In the genomic region with DNA sequence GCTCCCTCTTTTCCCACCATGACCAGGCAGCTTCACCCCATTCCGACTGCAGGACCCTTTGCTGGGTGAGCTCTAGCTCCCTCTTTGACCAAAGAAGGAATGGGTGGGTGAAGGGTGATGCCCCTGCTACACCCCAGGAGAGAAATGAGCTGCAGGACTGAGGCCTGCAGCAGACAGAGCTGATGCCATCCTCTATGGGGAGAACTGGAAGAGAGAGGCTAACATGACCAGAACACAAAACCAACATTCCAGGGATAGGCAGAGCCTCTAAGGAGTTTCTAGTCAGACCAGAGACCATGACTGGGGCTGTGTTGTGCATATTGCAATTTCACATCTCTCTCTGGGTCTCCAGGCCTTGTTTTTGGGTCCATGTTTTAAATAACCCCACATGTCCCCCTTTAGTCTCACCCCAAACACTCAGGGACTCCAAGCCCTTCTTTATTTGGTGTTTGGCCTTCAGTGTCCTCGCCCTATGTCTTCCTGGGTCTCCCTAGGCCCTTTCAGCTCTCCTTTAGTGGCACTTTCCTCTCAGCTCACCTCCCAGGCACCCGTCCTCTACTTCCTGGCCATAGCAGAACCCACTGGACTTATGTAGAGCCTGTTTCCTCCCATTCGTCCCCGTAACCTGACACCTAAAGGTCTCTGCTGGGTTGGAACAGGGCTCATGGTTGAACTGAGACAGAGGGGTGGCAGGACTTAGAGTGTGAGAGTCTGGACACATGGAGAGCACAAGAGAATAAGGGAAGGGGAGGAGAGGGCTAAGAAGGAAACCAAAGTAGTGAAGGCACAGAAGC, we compare ENCODE assay signal across 10 mouse cellular contexts. TPM values are rescaled to one million over a fixed set of nuclear protein-coding genes. Genes with fewer than 3 reads are reported as not detected.
DNase-seq lines count a peak whose midpoint lies in the region; ATAC-seq and TF ChIP-seq lines count a peak whose summit lies in the region.
"Had no signal": no experiment of that assay in that cellular context is flagged by ENCODE, and none has a peak within 500 bp of the region (broad histone marks: within the 10 kb centered on the region; RNA-seq: fewer than 3 reads in every experiment).

No protein-coding gene starts in this region.

- peak overlapping the region; percentile 44 to 67; a peak in 3 of 4 replicates for H3K27ac ChIP-seq in heart, embryonic 14.5 days (replicated peaks in 1 of 2; ENCODE audit: control insufficient read depth in 1 of 2, insufficient read depth in 1 of 2, low read depth in 2 of 2, low read length in 2 of 2)
- peak overlapping the region; percentile 90 for H3K27ac ChIP-seq in embryonic facial prominence, embryonic 11.5 days (replicated peaks; ENCODE audit: low read depth, low read length)
- peak overlapping the region; percentile 91 for H3K27ac ChIP-seq in hindbrain, postnatal 0 days
- H3K27ac ChIP-seq in midbrain, postnatal 0 days (ENCODE audit: low read depth, low read length), result peak overlapping the region; percentile 97

- no peaks in the 10 kb centered on the region for H3K27me3 ChIP-seq in heart, embryonic 14.5 days (ENCODE audit: control insufficient read depth, insufficient read depth, low read length)
- no peaks in the 10 kb centered on the region for H3K27me3 ChIP-seq in embryonic facial prominence, embryonic 11.5 days (ENCODE audit: control insufficient read depth, insufficient read depth, low read length)
- H3K27me3 ChIP-seq in hindbrain, postnatal 0 days (ENCODE audit: insufficient read depth, low read length), result no peaks in the 10 kb centered on the region
- no peaks in the 10 kb centered on the region for H3K27me3 ChIP-seq in midbrain, postnatal 0 days (ENCODE audit: insufficient read depth, low read length)

- peaks cover 40 to 59% of the 10 kb centered on the region in 2 experiments for H3K4me1 ChIP-seq in heart, embryonic 14.5 days (ENCODE audit: control insufficient read depth in 2 of 2, insufficient read depth in 2 of 2, low read length in 2 of 2)
- H3K4me1 ChIP-seq in embryonic facial prominence, embryonic 11.5 days (ENCODE audit: control insufficient read depth, insufficient read depth, low read length), result peaks cover 29% of the 10 kb centered on the region
- peaks cover 44% of the 10 kb centered on the region for H3K4me1 ChIP-seq in hindbrain, postnatal 0 days (ENCODE audit: insufficient read depth, low read length)
- peaks cover 51% of the 10 kb centered on the region for H3K4me1 ChIP-seq in midbrain, postnatal 0 days (ENCODE audit: insufficient read depth, low read length)

- WGBS in heart, embryonic 14.5 days, result 38% methylated on average over 5 of the region's 5 CpGs
- WGBS in embryonic facial prominence, embryonic 11.5 days, result 15% methylated on average over 5 of the region's 5 CpGs
- WGBS in hindbrain, postnatal 0 days, result 38% methylated on average over 5 of the region's 5 CpGs
- 39% methylated on average over 5 of the region's 5 CpGs for WGBS in midbrain, postnatal 0 days

- TF ChIP-seq CTCF in hindbrain, postnatal 0 days (IDR thresholded peaks at IDR 0.05; ENCODE audit: low read depth), result no peak
- peak; percentile 19; the same call in 1 of the 2 replicates for TF ChIP-seq CTCF in midbrain, postnatal 0 days (IDR thresholded peaks at IDR 0.05)

- H3K4me3 ChIP-seq in heart, embryonic 14.5 days (ENCODE audit: control insufficient read depth in 1 of 2, insufficient read depth in 1 of 2, low read depth in 1 of 2, low read length in 2 of 2), result no peak overlapping the region
- no peak overlapping the region for H3K4me3 ChIP-seq in embryonic facial prominence, embryonic 11.5 days (ENCODE audit: low read depth, low read length)
- no peak overlapping the region for H3K4me3 ChIP-seq in hindbrain, postnatal 0 days (ENCODE audit: low read length)
- H3K4me3 ChIP-seq in midbrain, postnatal 0 days (ENCODE audit: low read depth, low read length), result no peak overlapping the region
- H3K4me3 ChIP-seq: layer of hippocampus, adult 2 months had no signal

- H3K36me3 ChIP-seq in heart, embryonic 14.5 days (ENCODE audit: control insufficient read depth, insufficient read depth, low read length), result peaks cover 25% of the 10 kb centered on the region
- no peaks in the 10 kb centered on the region for H3K36me3 ChIP-seq in embryonic facial prominence, embryonic 11.5 days (replicated peaks; ENCODE audit: control insufficient read depth, insufficient read depth, low read depth, low read length)
- H3K36me3 ChIP-seq in hindbrain, postnatal 0 days (ENCODE audit: insufficient read depth, low read length), result no peaks in the 10 kb centered on the region; the same call in 1 of the 2 replicates
- H3K36me3 ChIP-seq in midbrain, postnatal 0 days (ENCODE audit: insufficient read depth, low read length), result peaks cover 6% of the 10 kb centered on the region; the same call in 1 of the 2 replicates

- ATAC-seq in heart, embryonic 14.5 days (ENCODE audit: insufficient number of reproducible peaks, insufficient read depth, low FRiP score, low read depth), result no peak
- ATAC-seq in embryonic facial prominence, embryonic 11.5 days (replicated peaks; ENCODE audit: insufficient number of reproducible peaks, low FRiP score, low TSS enrichment, low read depth), result no peak
- no peak for ATAC-seq in hindbrain, postnatal 0 days
- ATAC-seq in midbrain, postnatal 0 days (ENCODE audit: low FRiP score), result no peak

- no peak overlapping the region for H3K4me2 ChIP-seq in heart, embryonic 14.5 days (ENCODE audit: low read length)
- H3K4me2 ChIP-seq in embryonic facial prominence, embryonic 11.5 days (ENCODE audit: low read depth, low read length), result no peak overlapping the region
- no peak overlapping the region for H3K4me2 ChIP-seq in hindbrain, postnatal 0 days (ENCODE audit: low read depth, low read length)
- H3K4me2 ChIP-seq in midbrain, postnatal 0 days (ENCODE audit: low read depth, low read length, poor library complexity, severe bottlenecking), result no peak overlapping the region

- DNase-seq in heart, postnatal 10 days, result no peak
- DNase-seq in embryonic facial prominence, embryonic 11.5 days (ENCODE audit: low spot score), result peak; percentile 35
- DNase-seq in hindbrain, postnatal 0 days (ENCODE audit: low spot score), result no peak
- no peak for DNase-seq in midbrain, postnatal 0 days (ENCODE audit: low spot score)
- DNase-seq in adrenal gland, postnatal 10 days, result no peak
- DNase-seq in right cerebral cortex, postnatal 36 days (ENCODE audit: low spot score in 2 of 2), result no peak
- no peak for DNase-seq in urinary bladder, postnatal 36 days (ENCODE audit: low spot score in 2 of 2)

- intact Hi-C loops in heart, postnatal 10 days (cut with DNase I), result no loop called here

- H3K9me3 ChIP-seq in heart, embryonic 14.5 days (ENCODE audit: control insufficient read depth, low read length), result no peaks in the 10 kb centered on the region
- no peaks in the 10 kb centered on the region for H3K9me3 ChIP-seq in embryonic facial prominence, embryonic 11.5 days (replicated peaks; ENCODE audit: control insufficient read depth, low read length)
- H3K9me3 ChIP-seq in hindbrain, postnatal 0 days (ENCODE audit: low read length), result no peaks in the 10 kb centered on the region
- no peaks in the 10 kb centered on the region for H3K9me3 ChIP-seq in midbrain, postnatal 0 days (ENCODE audit: low read length)

- peak overlapping the region; percentile 30; the same call in 1 of the 2 replicates for H3K9ac ChIP-seq in heart, embryonic 14.5 days (ENCODE audit: low read length)
- peak overlapping the region; percentile 29 for H3K9ac ChIP-seq in embryonic facial prominence, embryonic 11.5 days (replicated peaks; ENCODE audit: low read length)
- H3K9ac ChIP-seq in hindbrain, postnatal 0 days (replicated peaks; ENCODE audit: low read length), result no peak overlapping the region; the same call in 1 of the 2 replicates
- peak overlapping the region; percentile 34 for H3K9ac ChIP-seq in midbrain, postnatal 0 days (replicated peaks; ENCODE audit: low read length, poor library complexity, severe bottlenecking)

RNA-seq across cellular contexts. Expression of gene Gpr84, which starts 8.7 kb away (rescaled TPM):
- 0.11 and 0.24 TPM in 2 replicates for polyA plus RNA-seq in heart, embryonic 14.5 days (2014; fragmentation: Nextera tagmentation; extraction: Ambion mirVana)
- not detected for total RNA-seq in heart, postnatal 10 days (2021)
- polyA plus RNA-seq in embryonic facial prominence, embryonic 11.5 days (2014; fragmentation: Nextera tagmentation; extraction: Ambion mirVana), result not detected in 2 replicates
- 0.58 and 0.86 TPM in 2 replicates for total RNA-seq in hindbrain, postnatal 0 days (2014; rRNA removed)
- polyA plus RNA-seq in hindbrain, postnatal 0 days (2015; fragmentation: Nextera tagmentation; extraction: Ambion mirVana), result 0.30 and 0.37 TPM in 2 replicates
- total RNA-seq in midbrain, postnatal 0 days (2014; rRNA removed), result 0.27 TPM in 1 of 2 replicates, not detected in the other
- 0.29 and 0.37 TPM in 2 replicates for polyA plus RNA-seq in midbrain, postnatal 0 days (2015; fragmentation: Nextera tagmentation; extraction: Ambion mirVana)
- total RNA-seq in adrenal gland, postnatal 10 days (2021), result not detected
- total RNA-seq: adrenal gland, postnatal 4 days had no signal

RNA-seq across cellular contexts. Expression of gene Copz1, which starts 29.2 kb away (rescaled TPM):
- polyA plus RNA-seq in heart, embryonic 14.5 days (2014; fragmentation: Nextera tagmentation; extraction: Ambion mirVana), result 163 and 172 TPM in 2 replicates
- 10 to 100 TPM; 81.2 to 83.3 TPM for total RNA-seq in heart, postnatal 10 days (2021)
- 327 and 331 TPM in 2 replicates for polyA plus RNA-seq in embryonic facial prominence, embryonic 11.5 days (2014; fragmentation: Nextera tagmentation; extraction: Ambion mirVana)
- 149 and 155 TPM in 2 replicates for total RNA-seq in hindbrain, postnatal 0 days (2014; rRNA removed)
- 181 TPM in 2 replicates for polyA plus RNA-seq in hindbrain, postnatal 0 days (2015; fragmentation: Nextera tagmentation; extraction: Ambion mirVana)
- total RNA-seq in midbrain, postnatal 0 days (2014; rRNA removed), result 127 and 151 TPM in 2 replicates
- 178 and 184 TPM in 2 replicates for polyA plus RNA-seq in midbrain, postnatal 0 days (2015; fragmentation: Nextera tagmentation; extraction: Ambion mirVana)
- 100 to 1,000 TPM; 114 TPM for total RNA-seq in adrenal gland, postnatal 10 days (2021)

RNA-seq across cellular contexts. Expression of gene Zfp385a, which starts 38.1 kb away (rescaled TPM):
- polyA plus RNA-seq in heart, embryonic 14.5 days (2014; fragmentation: Nextera tagmentation; extraction: Ambion mirVana), result 8.1 and 9.1 TPM in 2 replicates
- 10 to 100 TPM; 24.3 to 26.2 TPM for total RNA-seq in heart, postnatal 10 days (2021)
- polyA plus RNA-seq in embryonic facial prominence, embryonic 11.5 days (2014; fragmentation: Nextera tagmentation; extraction: Ambion mirVana), result 12.2 and 16.6 TPM in 2 replicates
- total RNA-seq in hindbrain, postnatal 0 days (2014; rRNA removed), result 20.6 and 25.8 TPM in 2 replicates
- 19.8 and 23.1 TPM in 2 replicates for polyA plus RNA-seq in hindbrain, postnatal 0 days (2015; fragmentation: Nextera tagmentation; extraction: Ambion mirVana)
- 22.0 and 26.5 TPM in 2 replicates for total RNA-seq in midbrain, postnatal 0 days (2014; rRNA removed)
- 26.9 and 28.8 TPM in 2 replicates for polyA plus RNA-seq in midbrain, postnatal 0 days (2015; fragmentation: Nextera tagmentation; extraction: Ambion mirVana)
- 10 to 100 TPM; 20.1 to 24.2 TPM for total RNA-seq in adrenal gland, postnatal 10 days (2021)

RNA-seq across cellular contexts. Expression of gene Nfe2, which starts 43.5 kb away (rescaled TPM):
- 1.8 and 2.2 TPM in 2 replicates for polyA plus RNA-seq in heart, embryonic 14.5 days (2014; fragmentation: Nextera tagmentation; extraction: Ambion mirVana)
- 1 to 10 TPM in 1 of 2 experiments, under 1 TPM in 1; 0.30 to 1.0 TPM for total RNA-seq in heart, postnatal 10 days (2021)
- 5.4 and 8.0 TPM in 2 replicates for polyA plus RNA-seq in embryonic facial prominence, embryonic 11.5 days (2014; fragmentation: Nextera tagmentation; extraction: Ambion mirVana)
- total RNA-seq in hindbrain, postnatal 0 days (2014; rRNA removed), result 0.63 TPM in 1 of 2 replicates, not detected in the other
- 0.20 and 0.33 TPM in 2 replicates for polyA plus RNA-seq in hindbrain, postnatal 0 days (2015; fragmentation: Nextera tagmentation; extraction: Ambion mirVana)
- total RNA-seq in midbrain, postnatal 0 days (2014; rRNA removed), result 0.99 and 3.2 TPM in 2 replicates
- 0.26 and 0.32 TPM in 2 replicates for polyA plus RNA-seq in midbrain, postnatal 0 days (2015; fragmentation: Nextera tagmentation; extraction: Ambion mirVana)
- 1 to 10 TPM; 3.2 to 4.3 TPM for total RNA-seq in adrenal gland, postnatal 10 days (2021)
- total RNA-seq: layer of hippocampus, adult 2 months had no signal
